Mouse (Mus musculus) adrenal gland, postnatal 0 days (tissue): Measurements from ENCODE around the gene Pigu. TPM values are rescaled to one million over a fixed set of nuclear protein-coding genes. Genes with fewer than 3 reads are reported as not detected.

Source experiments
- microRNA-seq: library from miRNA; unstranded; fragments of <30 nt; microRNA quantifications from one replicate; pipeline ENCODE4, GENCODE M21; 2016; ENCODE audit warnings: borderline replicate concordance; ENCODE audit not compliant: insufficient number of aligned reads
- polyA plus RNA-seq: library from polyadenylated mRNA; unstranded; fragments of >200 nt; fragmentation: Nextera tagmentation; extraction: Ambion mirVana; gene quantifications from 2 replicates; pipeline ENCODE4 v1.2.1, GENCODE M21; 2015

Gene Pigu
- 31.0 and 42.6 TPM in 2 replicates for polyA plus RNA-seq

GRCm38 (mm10) chr2:155356971-155357591 is at the start of gene Pigu:
Gene Pigu (minus strand): TSS chr2:155357430.

GRCm38 (mm10) chr2:155380261-155381059 is 23.2 kb upstream of the Pigu start, which contains the start of gene Trp53inp2:
Gene Trp53inp2 (plus strand): TSS chr2:155381059.

GRCm38 (mm10) chr2:155276195-155276594 is 81.0 kb downstream of the Pigu start, which contains the start of gene Map1lc3a:
Gene Map1lc3a (plus strand): TSS chr2:155276297.

GRCm38 (mm10) chr2:155236362-155236992 is 120.8 kb downstream of the Pigu start, which contains the start of gene Dynlrb1:
Gene Dynlrb1 (plus strand): TSS chr2:155236533.

Small RNA genes lying within 50 kb of the gene (microRNA-seq; reads per million reads assigned to microRNA genes)
- gene Mir695, result not detected

Other genes starting within 250 kb of the Pigu start
- 13.4 and 25.0 TPM in 2 replicates for gene Itch, start 223.9 kb downstream of the Pigu start, polyA plus RNA-seq
- 606 and 650 TPM in 2 replicates for gene Dynlrb1, start 120.9 kb downstream of the Pigu start, polyA plus RNA-seq
- 674 and 990 TPM in 2 replicates for gene Map1lc3a, start 81.1 kb downstream of the Pigu start, polyA plus RNA-seq
- 24.2 and 41.8 TPM in 2 replicates for gene Trp53inp2, start 23.6 kb upstream of the Pigu start, polyA plus RNA-seq
- 14.7 and 14.9 TPM in 2 replicates for gene Ncoa6, start 116.5 kb upstream of the Pigu start, polyA plus RNA-seq
- 11.7 and 17.7 TPM in 2 replicates for gene Acss2, start 160.5 kb upstream of the Pigu start, polyA plus RNA-seq
- gene Ggt7, start 160.8 kb upstream of the Pigu start, polyA plus RNA-seq, result 8.1 and 17.0 TPM in 2 replicates
- gene Gss, start 235.4 kb upstream of the Pigu start, polyA plus RNA-seq, result 26.0 and 43.9 TPM in 2 replicates